Mouse (Mus musculus) heart, postnatal 14 days (tissue): ENCODE data around the gene Ilk. TPM values are rescaled to one million over a fixed set of nuclear protein-coding genes. Genes with fewer than 3 reads are reported as not detected.
"Not testable (repeated sequence)": the region's sequence is repeated elsewhere in the genome, so short reads cannot be mapped to it uniquely, and the experiment has no call there.

Source experiments
- DNase-seq, 2 experiments: peaks; one replicate each; pipeline ENCODE4 v3.0.0; 2021 to 2022
- intact Hi-C: fragments of 180-260 bp; cut with DNase I; formaldehyde crosslinking; loops from one replicate; pipeline ENCODE4 v1.15.1; 2025
- long read RNA-seq, 2 experiments: library from polyadenylated mRNA; stranded (forward); transcript quantifications; one replicate each; pipeline ENCODE4 v2.0.0; 2021
- total RNA-seq, 2 experiments: library from RNA; stranded (reverse); gene quantifications; 2 replicates each; pipeline ENCODE4 v1.2.3; 2021

Ilk gene
- 100 to 1,000 TPM; 115 to 123 TPM for total RNA-seq
- long read RNA-seq, experiment 1, transcript Ilk-201 (13 exons, 1,795 nt) = major isoform, 127 of 181 reads
- long read RNA-seq, experiment 1, transcript Ilk-212 (13 exons, 1,749 nt) = minor isoform, 12 of 181 reads
- long read RNA-seq, experiment 1, partial matches to known transcripts = 27 of 181 reads
- long read RNA-seq, experiment 1, other reads (novel, unspliced or antisense) = 14 of 181 reads
- long read RNA-seq, experiment 2, transcript Ilk-212 (13 exons, 1,749 nt) = minor isoform, 6 of 120 reads
- long read RNA-seq, experiment 2, transcript Ilk-201 (13 exons, 1,795 nt) = major isoform, 86 of 120 reads
- long read RNA-seq, experiment 2, partial matches to known transcripts = 18 of 120 reads
- long read RNA-seq, experiment 2, other reads (novel, unspliced or antisense) = 10 of 120 reads

GRCm38 (mm10) chr7:105736264-105736901 lies at the start of gene Ilk:
Gene Ilk (plus strand): TSS chr7:105736592.
- intact Hi-C loops = loop anchor here (5.0 to 10.0 kb wide), 2 partner anchors 94 to 182 kb away; partner anchors contain the start of genes Arfip2, Gm45799, Smpd1 and Timm10b
- peak; percentile 94 for DNase-seq

GRCm38 (mm10) chr7:105690875-105691274 lies 45.5 kb upstream of the Ilk start:
- intact Hi-C loops = no loop called here
- no peak for DNase-seq

DNA sequence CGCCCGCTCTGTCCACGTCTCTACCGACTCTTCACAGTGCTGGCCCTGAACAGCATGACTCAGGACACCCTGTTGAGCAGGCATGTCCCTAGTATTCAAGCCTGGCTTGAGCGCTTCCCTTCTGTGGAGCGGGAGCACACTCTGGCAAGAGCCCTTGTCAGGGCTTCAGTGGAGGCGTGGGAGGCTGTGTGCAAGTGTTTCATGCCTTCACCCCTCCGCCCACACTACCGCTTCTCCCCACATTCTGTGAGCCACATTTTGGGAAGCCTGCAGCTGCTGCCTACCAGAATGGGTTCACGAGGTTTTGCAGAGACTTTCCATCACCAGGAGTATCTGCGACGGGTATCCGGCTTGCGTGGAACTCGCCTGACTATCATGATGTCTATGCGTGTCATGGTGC lies 33.2 kb upstream of the Ilk start:
- intact Hi-C loops = no loop called here
- no peak for DNase-seq

GRCm38 (mm10) chr7:105703816-105704215 lies 32.6 kb upstream of the Ilk start:
- intact Hi-C loops = no loop called here
- no peak for DNase-seq

GRCm38 (mm10) chr7:105708733-105709132 lies 27.7 kb upstream of the Ilk start:
- intact Hi-C loops = no loop called here
- DNase-seq = no peak

DNA sequence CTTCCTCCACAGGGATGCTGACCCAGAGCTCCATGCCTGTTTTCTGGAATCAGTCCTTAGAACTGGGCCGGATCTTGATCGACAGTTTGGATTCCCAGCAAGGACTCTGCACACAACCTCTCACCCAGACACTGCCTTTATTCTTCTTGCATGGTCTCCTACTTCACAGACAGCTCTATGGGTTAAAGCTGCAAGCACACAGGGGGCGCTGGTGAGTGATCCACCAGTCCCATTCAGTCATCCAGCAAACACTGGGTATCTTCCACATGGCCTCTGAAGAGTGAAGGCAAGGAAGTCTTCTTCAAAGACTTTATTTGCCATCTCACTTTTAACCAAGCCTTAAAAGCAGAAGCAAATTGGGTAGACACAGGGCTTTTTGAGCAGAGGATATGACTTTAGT lies 21.0 kb upstream of the Ilk start:
- no peak for DNase-seq
- intact Hi-C loops = no loop called here

DNA sequence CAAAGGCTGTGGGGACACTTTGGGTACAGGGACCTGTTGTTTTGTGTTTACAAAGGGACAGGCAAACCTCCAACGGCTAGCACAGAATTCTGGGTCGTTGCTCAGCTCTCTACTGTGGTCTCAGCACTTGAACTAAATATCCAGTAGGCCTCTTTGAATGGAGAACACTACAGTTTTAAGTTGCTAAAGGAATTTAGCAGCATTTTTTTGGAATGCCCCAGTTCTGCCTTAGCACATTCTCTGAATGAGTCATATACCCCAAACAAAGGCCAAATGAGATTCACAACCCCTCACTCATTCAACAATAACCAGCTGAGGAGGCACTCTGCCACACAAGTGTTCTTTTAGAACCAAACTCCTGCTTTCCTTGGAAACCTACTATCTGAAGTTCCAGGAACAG lies 14.5 kb upstream of the Ilk start:
- intact Hi-C loops = no loop called here

GRCm38 (mm10) chr7:105726144-105726979 lies 10.0 kb upstream of the Ilk start:
- intact Hi-C loops = loop anchor here (1.0 kb wide), 1 partner anchor 91 kb away; no protein-coding TSS in a partner anchor
- DNase-seq = peak; percentile 29 to 59

More for the DNA sequence above, 14.5 kb upstream of the Ilk start:
- DNase-seq = no peak

GRCm38 (mm10) chr7:105726980-105727325 lies 9.4 kb upstream of the Ilk start:
- intact Hi-C loops = loop anchor here (1.0 kb wide), 1 partner anchor 90 kb away; no protein-coding TSS in a partner anchor
- DNase-seq = no peak

DNA sequence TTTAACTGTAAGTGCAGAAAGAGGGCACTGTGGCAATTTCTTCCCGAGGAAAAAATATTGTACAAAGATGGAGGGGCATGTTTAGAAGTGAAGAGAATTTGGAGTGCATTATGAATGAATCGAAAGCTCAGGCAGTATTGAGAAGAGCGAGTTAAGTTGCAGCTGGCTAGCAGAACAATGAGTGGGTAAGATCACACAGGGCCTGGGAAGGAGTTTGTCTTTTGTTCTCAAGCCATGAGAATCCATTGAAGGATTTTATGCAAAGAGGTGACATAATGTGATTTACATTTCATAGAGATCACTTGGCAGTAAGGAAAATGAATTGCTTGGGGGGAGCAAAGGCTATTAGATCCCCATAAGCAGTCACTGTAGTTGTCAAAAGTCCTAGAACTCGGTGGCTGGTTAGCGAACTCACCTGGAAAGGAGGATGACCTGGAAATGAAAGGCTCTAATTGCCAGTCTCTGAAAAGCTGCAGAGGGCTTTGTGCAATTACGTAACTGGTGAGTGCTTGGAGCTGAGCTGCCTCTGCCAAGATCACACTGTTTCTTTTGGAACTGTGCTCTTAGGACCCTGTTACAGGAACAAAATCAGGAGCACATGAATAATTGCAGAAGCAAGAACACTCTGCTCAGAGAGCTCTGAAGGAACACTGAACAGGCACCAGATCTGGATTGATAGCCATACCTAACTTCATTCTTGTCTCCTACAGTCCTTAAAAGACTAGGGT lies 7.5 kb upstream of the Ilk start:
- intact Hi-C loops = no loop called here
- no peak for DNase-seq

DNA sequence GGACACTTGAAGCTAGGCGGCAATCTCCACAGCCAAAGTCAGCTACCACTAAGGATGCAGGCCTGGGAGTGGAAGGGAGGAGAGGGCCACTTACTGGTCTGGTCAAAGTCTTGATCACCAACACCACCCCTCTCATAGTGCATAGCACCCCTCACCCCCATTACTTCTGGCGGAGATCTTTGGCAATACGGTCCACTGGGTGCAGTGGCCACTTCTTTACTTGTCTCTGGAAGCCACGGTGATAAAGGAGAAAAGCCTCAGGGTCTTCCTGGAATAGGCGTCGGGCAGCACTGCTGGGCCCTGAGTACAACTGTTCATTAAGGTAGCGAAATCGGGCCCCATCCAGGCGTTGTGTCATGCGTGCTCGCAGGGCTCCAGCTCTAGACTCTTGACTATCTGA lies 2.6 kb upstream of the Ilk start:
- intact Hi-C loops = loop anchor here (10.0 kb wide), 1 partner anchor 179 kb away; the partner anchor contains the start of gene Smpd1
- DNase-seq = no peak

DNA sequence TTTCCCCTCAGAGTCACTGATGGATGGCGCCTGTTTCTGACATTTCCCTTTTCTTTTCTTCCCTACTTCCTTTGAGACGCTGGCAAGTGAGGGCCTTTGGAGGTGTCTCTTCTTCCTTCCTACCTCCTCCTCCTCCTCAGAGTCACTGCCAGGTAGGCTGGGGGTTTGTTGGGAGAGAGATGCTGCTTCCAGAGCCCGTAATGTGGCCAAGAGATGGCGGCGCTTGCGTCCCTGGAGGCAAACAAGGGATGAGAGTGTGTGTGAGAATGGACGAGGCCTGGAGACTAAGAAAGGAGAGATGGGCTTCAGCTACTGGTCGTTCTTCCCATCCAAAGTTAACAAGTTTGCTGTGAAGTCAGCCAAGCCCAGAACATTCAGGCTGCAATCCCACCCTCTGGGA lies 1.6 kb upstream of the Ilk start:
- intact Hi-C loops = loop anchor here (5.0 to 10.0 kb wide), 2 partner anchors 93 to 180 kb away; partner anchors contain the start of genes Arfip2, Gm45799, Smpd1 and Timm10b
- no peak for DNase-seq

DNA sequence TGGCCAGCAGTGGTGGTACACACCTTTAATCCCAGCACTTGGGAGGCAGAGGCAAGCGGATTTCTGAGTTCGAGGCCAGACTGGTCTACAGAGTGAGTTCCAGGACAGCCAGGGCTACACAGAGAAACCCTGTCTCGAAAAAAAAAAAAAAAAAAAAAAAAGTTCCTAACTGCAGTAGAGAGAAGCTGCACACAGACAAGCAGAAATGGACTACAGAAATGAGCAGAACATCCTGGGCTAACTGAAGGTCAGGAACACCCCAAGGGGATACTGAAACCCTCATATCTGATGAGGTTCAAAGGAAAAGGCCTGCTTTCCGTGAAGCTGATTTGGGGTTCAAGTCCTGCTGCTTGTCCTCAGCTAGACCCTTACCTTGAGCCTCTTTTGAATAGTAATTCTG lies 928 bp upstream of the Ilk start:
- intact Hi-C loops = loop anchor here (5.0 to 10.0 kb wide), 2 partner anchors 93 to 181 kb away; partner anchors contain the start of genes Arfip2, Gm45799, Smpd1 and Timm10b

GRCm38 (mm10) chr7:105736911-105737521 lies 624 bp downstream of the Ilk start, which contains the start of gene Rrp8:
Gene Rrp8 (minus strand): TSS chr7:105737385.
- intact Hi-C loops = loop anchor here (5.0 to 10.0 kb wide), 2 partner anchors 95 to 182 kb away; partner anchors contain the start of genes Arfip2, Gm45799, Smpd1 and Timm10b
- DNase-seq = peak; percentile 55 to 57

More for the DNA sequence above, 928 bp upstream of the Ilk start:
- DNase-seq = not testable (repeated sequence)

- intact Hi-C loops = loop anchor here (2.0 to 10.0 kb wide), 3 partner anchors 73 to 183 kb away; partner anchors contain the start of genes Arfip2, Gm45799, Mrpl17 and Smpd1
- no peak for DNase-seq
These were observed 1.3 kb downstream of the Ilk start for GRCm38 (mm10) chr7:105737648-105738047.

- intact Hi-C loops = loop anchor here (2.0 to 10.0 kb wide), 3 partner anchors 73 to 183 kb away; partner anchors contain the start of genes Arfip2, Gm45799, Mrpl17 and Smpd1
- no peak for DNase-seq
These were observed 1.9 kb downstream of the Ilk start for GRCm38 (mm10) chr7:105738286-105738685.

GRCm38 (mm10) chr7:105738948-105739347 lies 2.6 kb downstream of the Ilk start:
- DNase-seq = peak; percentile 72 to 73
- intact Hi-C loops = loop anchor here (2.0 to 10.0 kb wide), 3 partner anchors 72 to 184 kb away; partner anchors contain the start of genes Arfip2, Gm45799, Mrpl17 and Smpd1

- no peak for DNase-seq
- intact Hi-C loops = no loop called here
These were observed 3.9 kb downstream of the Ilk start for GRCm38 (mm10) chr7:105740089-105740795.
